Mouse (Mus musculus) embryo, embryonic 10 days (tissue): ENCODE data around the gene Nme3.

Experiments used
- DNase-seq: peaks from one replicate; pipeline ENCODE4 v3.0.0-alpha.2; 2015; ENCODE audit warnings: low spot score

Nme3 gene

GRCm38 (mm10) chr17:24896241-24896992, at the start of gene Nme3:
TSS of gene Nme3 (plus strand) at chr17:24896500.
- DNase-seq, result peak; percentile 78

DNA sequence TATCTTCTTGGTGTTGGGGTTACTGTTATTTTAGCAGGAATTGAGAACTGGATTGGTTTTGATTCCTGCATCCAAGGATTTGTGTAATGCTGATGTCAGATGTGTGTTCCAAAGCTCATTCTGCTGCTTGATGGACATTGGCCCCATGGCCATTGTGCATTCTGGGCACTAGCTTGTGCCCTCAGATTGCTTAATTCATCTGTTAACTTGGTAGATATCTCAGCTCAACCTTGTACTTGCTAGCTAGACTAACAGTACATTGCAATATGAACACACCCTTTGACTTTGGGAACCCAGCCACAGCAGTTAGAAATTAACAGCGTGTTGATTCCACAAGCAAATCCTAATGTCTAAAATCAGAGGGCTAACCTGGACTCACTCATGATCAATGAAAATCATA, 48.9 kb upstream of the Nme3 start:
- DNase-seq, result no peak

DNA sequence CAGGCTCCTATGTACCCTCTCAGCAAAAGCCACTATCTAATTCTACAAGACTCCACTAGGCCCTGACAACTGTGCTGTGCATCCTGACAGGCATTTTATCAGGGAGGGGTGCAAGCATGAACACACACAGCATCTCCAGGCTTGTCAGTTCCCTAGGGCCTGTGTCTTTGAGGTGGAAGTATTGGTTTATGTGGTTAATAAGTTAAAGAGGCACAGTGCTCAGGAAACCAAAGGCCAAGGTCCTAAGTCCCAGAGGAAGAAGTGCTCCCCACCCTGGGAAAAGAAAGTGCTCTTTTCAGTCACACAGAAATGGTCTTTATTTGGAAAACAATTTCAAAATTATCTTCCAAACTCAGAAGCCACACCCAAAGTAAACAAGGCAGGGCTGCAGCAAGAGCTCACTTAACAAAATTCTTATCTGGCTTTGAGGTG, 47.7 kb upstream of the Nme3 start:
- DNase-seq, result no peak

GRCm38 (mm10) chr17:24849733-24850064, 46.6 kb upstream of the Nme3 start:
- peak; percentile 74 for DNase-seq

DNA sequence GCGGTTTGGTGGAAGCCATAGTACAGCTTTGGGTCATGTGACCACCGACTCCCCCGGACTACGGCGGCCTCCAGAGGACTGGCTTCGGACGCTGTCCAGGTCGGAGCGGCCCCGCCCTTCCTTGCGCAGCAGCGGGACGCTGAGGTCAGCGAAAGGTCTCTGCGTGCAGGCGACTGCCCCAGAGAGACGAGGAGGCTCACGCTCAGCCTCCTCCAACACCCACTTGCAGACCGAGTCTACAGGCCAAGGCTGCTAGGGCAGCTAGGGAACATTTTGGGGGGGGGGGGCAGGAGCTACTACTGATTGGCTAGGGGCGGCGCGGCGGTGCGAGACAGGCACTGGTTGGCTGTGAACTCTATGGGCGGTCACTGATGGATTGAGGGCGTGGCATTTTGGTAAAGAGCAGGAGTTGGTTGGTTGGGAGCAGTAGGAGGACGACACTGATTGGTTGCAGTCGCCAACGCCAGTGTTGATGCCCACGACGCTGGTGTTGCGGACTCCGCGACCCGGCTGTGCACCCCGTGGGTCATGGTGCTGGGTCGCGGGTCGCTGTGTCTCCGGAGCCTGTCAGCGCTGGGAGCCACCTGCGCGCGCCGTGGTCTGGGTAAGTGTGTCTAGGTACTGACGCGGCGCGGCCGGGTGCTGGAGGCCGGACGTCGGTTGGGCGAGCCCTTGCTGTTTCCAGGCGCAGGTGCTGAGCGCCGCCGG, 46.1 kb upstream of the Nme3 start, which contains the start of gene Fahd1:
Gene Fahd1, minus strand, starts transcription at position 300 of the 708 bp plus-strand sequence.
- peak; percentile 99 for DNase-seq

GRCm38 (mm10) chr17:24850773-24851127, 45.5 kb upstream of the Nme3 start:
- DNase-seq, result no peak

DNA sequence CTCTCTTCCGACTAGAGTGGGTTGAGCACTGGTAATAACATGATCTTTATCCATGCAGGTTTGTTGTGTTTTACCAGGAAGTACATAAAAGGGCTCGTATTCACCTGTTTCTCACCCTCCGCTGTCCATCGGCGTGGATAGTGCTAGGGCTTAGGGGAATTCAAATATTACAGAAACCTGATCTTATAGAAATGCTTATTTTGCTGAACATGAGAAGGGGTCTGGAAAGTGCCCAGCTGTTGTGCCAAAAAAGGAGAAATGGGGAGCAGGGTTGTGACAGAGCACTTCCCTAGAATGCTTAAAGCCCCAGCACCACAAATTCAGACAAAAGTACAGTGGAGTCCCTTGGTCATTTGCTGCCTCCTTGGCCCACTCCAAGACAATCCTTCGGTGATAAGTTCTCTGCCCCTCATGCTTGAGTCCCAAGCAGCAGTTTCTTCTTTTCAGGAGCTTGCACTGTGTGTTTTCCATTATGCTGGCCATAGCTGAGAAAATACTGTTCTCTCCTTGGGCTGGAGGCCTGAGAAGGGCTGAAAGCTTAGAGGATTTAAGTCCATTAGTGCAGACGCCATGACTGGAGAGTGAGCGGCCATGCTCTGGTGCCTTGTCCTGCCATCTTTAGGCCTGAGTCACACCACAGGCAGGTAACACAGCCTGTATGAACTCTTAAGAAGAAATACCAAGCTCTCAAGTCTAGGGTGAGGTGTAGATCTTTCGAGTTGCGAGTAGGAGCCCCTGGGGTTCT, 44.7 kb upstream of the Nme3 start:
- DNase-seq, result no peak

DNA sequence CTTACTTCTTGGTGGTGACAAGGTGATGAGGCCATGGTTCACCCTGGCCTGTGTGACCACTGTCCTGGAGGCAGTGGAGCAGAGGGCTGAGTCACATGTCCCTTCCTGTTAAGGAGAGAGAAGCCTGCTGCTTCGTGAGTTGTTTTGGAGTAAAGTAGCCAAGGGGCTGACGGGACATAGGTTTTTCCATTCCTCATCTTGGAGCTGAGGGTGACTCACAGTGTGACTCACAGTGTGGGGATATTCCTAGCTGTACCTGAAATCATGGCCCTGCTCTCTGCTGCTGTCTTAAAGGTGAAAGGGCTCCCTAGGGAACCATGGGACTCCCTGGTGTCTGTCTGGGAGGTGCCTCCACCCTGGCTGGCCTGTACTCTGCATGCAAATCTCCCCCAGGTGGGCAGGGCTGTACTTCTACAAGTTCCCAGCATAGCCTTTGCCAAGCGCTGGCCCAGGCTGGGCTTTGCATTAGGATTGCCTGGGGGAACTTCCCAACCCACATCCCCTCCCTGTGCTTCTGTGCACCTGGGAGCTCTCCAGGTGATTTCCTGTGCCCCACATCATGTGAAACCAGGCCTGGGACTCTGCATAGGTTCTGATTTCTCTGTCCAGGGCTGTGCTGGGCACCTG, 40.3 kb upstream of the Nme3 start:
- no peak for DNase-seq

- no peak for DNase-seq
Observed at GRCm38 (mm10) chr17:24856589-24856988, 39.7 kb upstream of the Nme3 start.

DNA sequence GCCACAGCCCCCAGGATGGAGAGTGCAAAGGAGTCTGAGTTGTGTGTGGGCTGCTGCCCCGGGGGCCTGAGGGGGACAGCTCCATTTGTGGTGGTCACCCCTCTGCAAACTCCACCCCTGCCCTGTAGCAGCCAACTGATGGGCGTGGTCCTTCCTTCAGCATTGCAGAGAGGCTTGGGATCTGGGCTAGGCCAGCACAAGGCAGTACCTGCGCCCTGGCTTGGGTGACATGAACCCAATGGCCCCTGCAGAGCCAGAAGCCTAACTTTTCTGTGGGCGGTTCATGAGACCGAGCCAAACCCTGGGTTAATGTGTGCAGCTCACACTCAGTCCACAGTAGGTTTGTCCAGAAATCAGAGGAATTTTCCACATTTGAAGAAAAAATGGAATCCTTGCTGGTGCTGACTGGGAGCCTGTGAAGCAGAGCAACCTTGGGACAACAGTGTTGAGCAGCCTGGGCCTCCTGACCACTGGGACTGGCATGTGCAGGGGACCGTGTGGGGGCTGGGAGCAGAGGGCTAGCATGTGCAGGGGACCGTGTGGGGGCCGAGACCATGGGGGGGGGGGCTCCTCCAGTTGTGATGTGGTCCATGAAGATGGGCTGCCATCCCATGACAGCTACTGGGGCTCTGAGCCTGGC, 38.3 kb upstream of the Nme3 start:
- DNase-seq, result no peak

GRCm38 (mm10) chr17:24858967-24859366, 37.3 kb upstream of the Nme3 start:
- DNase-seq, result no peak

DNA sequence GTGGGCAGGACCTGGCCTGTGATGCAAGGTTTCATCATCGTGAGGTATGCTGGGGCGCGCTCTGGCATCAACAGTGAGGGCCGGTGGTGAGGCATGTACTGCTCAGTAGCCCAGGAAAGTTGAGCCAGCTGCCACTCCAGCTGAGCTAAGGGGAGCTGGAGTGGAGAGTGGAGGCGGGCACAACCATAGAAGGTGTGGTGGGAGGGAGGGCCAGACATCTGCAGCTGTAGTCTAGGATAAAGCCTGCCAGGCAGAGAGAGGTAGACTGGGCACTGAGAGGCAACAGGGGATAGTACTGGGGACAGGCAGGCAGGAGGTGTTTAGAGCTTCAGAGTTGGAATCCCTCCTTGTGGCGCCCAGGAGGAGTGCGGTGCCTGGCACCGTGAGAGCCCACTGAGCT, 36.2 kb upstream of the Nme3 start:
- DNase-seq, result no peak

- no peak for DNase-seq
Observed at GRCm38 (mm10) chr17:24861785-24862184, 34.5 kb upstream of the Nme3 start.

GRCm38 (mm10) chr17:24865776-24866175, 30.5 kb upstream of the Nme3 start, which contains the start of gene Igfals:
TSS of gene Igfals (plus strand) at chr17:24865997.
- no peak for DNase-seq

GRCm38 (mm10) chr17:24867914-24868313, 28.4 kb upstream of the Nme3 start:
- no peak for DNase-seq

DNA sequence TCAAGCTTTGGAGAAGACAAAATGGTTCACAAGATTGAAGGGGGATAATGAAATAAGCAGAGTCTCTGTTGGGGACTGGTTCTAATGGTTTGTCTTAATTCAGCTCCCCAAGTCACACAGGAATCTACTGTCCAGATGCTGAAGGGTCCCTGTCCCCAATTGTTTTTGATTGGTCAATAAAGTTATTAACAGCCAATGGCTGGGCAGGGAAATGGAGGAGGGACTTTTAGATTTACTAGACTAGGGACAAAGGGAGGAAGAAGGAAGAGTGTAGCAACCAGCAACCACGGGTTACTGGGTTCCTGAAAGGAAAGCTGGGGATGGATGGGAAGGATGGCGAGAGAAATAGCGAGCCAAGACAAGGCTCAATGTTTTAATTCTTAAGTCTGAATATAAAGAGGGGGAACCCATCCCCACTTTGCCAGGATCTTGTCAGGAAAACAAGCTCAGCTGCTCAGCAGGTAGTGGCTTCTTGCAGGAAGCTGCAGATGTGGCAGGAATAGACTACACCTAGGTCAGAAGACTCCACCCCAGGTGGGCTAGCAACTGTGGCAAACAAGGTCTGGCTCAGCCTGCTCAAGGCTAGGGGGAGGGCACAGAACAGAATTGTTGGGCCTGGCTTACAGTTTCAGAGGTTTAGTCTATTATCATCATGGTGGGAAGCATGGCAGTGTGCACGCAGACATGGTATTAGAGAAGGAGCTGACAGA, 22.4 kb upstream of the Nme3 start:
- no peak for DNase-seq

GRCm38 (mm10) chr17:24874405-24874745, 21.9 kb upstream of the Nme3 start:
- DNase-seq, result no peak

GRCm38 (mm10) chr17:24874989-24875388, 21.3 kb upstream of the Nme3 start:
- no peak for DNase-seq

DNA sequence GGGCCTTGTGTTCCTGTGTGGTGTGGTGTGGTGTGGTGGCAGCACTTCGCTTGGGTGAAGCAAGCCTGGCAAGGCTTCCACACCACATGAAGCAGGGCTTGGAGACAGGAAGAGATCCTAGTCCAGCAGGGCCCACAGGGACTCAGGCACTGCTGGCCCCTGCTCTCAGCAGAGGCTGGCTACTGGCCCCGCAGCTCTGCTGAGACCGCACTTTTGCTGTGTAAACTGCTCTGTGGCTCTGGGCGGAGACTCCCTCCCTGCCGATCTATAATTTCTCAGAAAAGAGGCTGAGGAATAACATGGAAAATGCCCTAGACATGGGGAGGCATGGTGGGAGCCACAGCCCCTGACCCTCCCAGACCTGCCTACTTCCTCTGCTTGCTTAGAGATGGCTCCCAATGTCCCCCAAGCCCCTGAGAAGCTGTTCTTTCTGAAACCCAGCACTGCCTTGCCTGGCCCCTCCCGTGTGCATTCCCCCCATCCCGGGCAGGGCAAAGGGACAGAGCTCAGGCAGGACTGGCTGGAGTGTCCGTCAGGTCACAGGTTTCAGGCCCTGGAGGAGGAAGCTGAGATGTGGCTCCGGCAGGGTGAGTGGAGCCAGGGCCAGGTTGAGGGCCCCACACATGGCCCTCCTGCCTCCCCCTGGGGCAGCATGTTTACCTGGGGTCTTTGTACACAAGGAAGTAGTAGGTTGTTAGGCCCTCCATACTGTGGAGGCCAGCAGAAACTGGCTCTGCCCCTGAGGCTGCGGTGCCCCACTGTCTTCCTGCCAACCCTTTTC, 18.8 kb upstream of the Nme3 start:
- no peak for DNase-seq

DNA sequence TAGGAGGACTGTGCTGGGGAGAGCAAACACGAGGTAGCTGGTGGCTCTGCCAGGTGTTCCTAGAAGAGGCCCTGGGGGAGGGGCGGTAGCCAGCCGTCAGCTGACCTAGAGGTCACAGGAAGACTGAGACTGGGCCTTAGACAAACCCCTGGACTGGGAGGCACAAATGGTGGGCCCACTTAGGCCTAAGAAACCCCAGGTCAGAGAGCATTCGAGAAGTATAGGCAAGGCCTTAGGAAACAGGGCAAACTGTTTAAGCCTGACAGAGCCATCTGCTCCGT, 18.2 kb upstream of the Nme3 start:
- DNase-seq, result no peak

GRCm38 (mm10) chr17:24878531-24878930, 17.8 kb upstream of the Nme3 start:
- no peak for DNase-seq
